Mouse (Mus musculus): ENCODE results near the gene Sft2d1. TPM values are rescaled to one million over a fixed set of nuclear protein-coding genes. Genes with fewer than 3 reads are reported as not detected.
A peak's percentile ranks its signal among the peaks of the same experiment; 100 is the strongest.

Gene Sft2d1
- total and polyA plus RNA-seq, 3 experiments = 88.0 to 101 TPM; not detected in 1

- H3K9ac ChIP-seq (ENCODE audit: control insufficient read depth, low read depth, low read length, poor library complexity, severe bottlenecking) = peak overlapping the region; percentile 86
- H3K36me3 ChIP-seq (ENCODE audit: control insufficient read depth in 1 of 2, insufficient read depth in 2 of 2, low read length in 2 of 2) = no peaks in the 10 kb centered on the region; a peak in 1 of 4 replicates
- no peaks in the 10 kb centered on the region for H3K27me3 ChIP-seq (ENCODE audit: control insufficient read depth in 1 of 2, insufficient read depth in 2 of 2, low read length in 2 of 2)
- H3K9me3 ChIP-seq (replicated peaks; ENCODE audit: insufficient read depth, low read length) = no peaks in the 10 kb centered on the region
- peak overlapping the region; percentile 82 to 94 for H3K4me3 ChIP-seq (ENCODE audit: control insufficient read depth in 1 of 2, insufficient read depth in 1 of 2, low read depth in 2 of 2, low read length in 2 of 2)
- no peak overlapping the region for H3K27ac ChIP-seq (ENCODE audit: control insufficient read depth, low read depth, low read length)
- H3K4me1 ChIP-seq (ENCODE audit: control insufficient read depth in 1 of 2, insufficient read depth in 2 of 2, low read length in 2 of 2) = peaks cover 3 to 8% of the 10 kb centered on the region in 2 experiments
- H3K79me2 ChIP-seq (ENCODE audit: control insufficient read depth, insufficient read depth, low read length, poor library complexity) = peaks cover 50% of the 10 kb centered on the region
- peak; percentile 64 for DNase-seq (ENCODE audit: low read depth, low spot score)
- TF ChIP-seq USF2 (IDR thresholded peaks at IDR 0.05; ENCODE audit: borderline replicate concordance in 1 of 2, insufficient read depth in 1 of 2, low read depth in 1 of 2, low read length in 2 of 2) (no peak), ZC3H11A (IDR thresholded peaks at IDR 0.05; ENCODE audit: low read depth, low read length) (no peak), CHD2 (IDR thresholded peaks at IDR 0.05; ENCODE audit: low read length) (no peak), USF1 (IDR thresholded peaks at IDR 0.05; ENCODE audit: low read depth, low read length) (no peak), ZNF384 (IDR thresholded peaks at IDR 0.05; ENCODE audit: low read depth, low read length) (no peak), MYC (IDR thresholded peaks at IDR 0.05; ENCODE audit: low read depth, low read length) (peak; percentile 66), POLR2A (IDR thresholded peaks at IDR 0.05; ENCODE audit: control insufficient read depth in 1 of 2, insufficient read depth in 1 of 2, low read depth in 1 of 2, low read length in 2 of 2, poor library complexity in 1 of 2) (no peak), ZMIZ1 (IDR thresholded peaks at IDR 0.05; ENCODE audit: low read depth, low read length) (no peak), TCF12 (IDR thresholded peaks at IDR 0.05; ENCODE audit: low read depth, low read length) (no peak), KAT2A (conservative IDR thresholded peaks at IDR 0.05; ENCODE audit: low read depth, low read length) (no peak), MAZ (IDR thresholded peaks at IDR 0.05; ENCODE audit: low read depth, low read length) (no peak), CTCF (IDR thresholded peaks at IDR 0.05 in 2 of 3, conservative IDR thresholded peaks at IDR 0.05 in 1 of 3; ENCODE audit: control insufficient read depth in 1 of 3, insufficient read depth in 1 of 3, low read depth in 2 of 3, low read length in 3 of 3, poor library complexity in 1 of 3, severe bottlenecking in 1 of 3) (no peak), TAL1 (IDR thresholded peaks at IDR 0.05; ENCODE audit: low read length) (no peak), GATA1 (IDR thresholded peaks at IDR 0.05; ENCODE audit: low read depth, low read length) (peak; percentile 45; the same call in 1 of the 2 replicates), MYB (IDR thresholded peaks at IDR 0.05; ENCODE audit: low read depth, low read length) (no peak), ELF1 (IDR thresholded peaks at IDR 0.05; ENCODE audit: low read depth, low read length) (0 out of 2 replicates have a peak, but pooled peaks have one; percentile 24), NELFE (IDR thresholded peaks at IDR 0.05; ENCODE audit: low read depth, low read length) (no peak), CHD1 (IDR thresholded peaks at IDR 0.05; ENCODE audit: low read depth, low read length) (no peak), MAFK (IDR thresholded peaks at IDR 0.05; ENCODE audit: borderline replicate concordance, low read depth, low read length) (no peak), GABPA (IDR thresholded peaks at IDR 0.05; ENCODE audit: low read depth, low read length) (no peak), POLR2AphosphoS2 (IDR thresholded peaks at IDR 0.05; ENCODE audit: low read length) (no peak), BHLHE40 (IDR thresholded peaks at IDR 0.05; ENCODE audit: borderline replicate concordance, low read depth, low read length) (no peak), TBP (IDR thresholded peaks at IDR 0.05; ENCODE audit: low read depth, low read length) (no peak), MXI1 (IDR thresholded peaks at IDR 0.05; ENCODE audit: low read depth, low read length) (peak; percentile 77), EP300 (IDR thresholded peaks at IDR 0.05; ENCODE audit: low read depth in 1 of 2, low read length in 2 of 2) (peak in 1 of 2 experiments; percentile 28; a peak in 1 of 4 replicates), UBTF (IDR thresholded peaks at IDR 0.05; ENCODE audit: borderline replicate concordance, insufficient read depth, low read depth, low read length) (no peak), JUND (IDR thresholded peaks at IDR 0.05; ENCODE audit: low read depth, low read length) (no peak), POLR2AphosphoS5 (IDR thresholded peaks at IDR 0.05; ENCODE audit: borderline replicate concordance, low read depth, low read length) (no peak), SIN3A (IDR thresholded peaks at IDR 0.05; ENCODE audit: low read length) (peak; percentile 76), RAD21 (IDR thresholded peaks at IDR 0.05; ENCODE audit: low read depth, low read length) (no peak), E2F4 (IDR thresholded peaks at IDR 0.05; ENCODE audit: borderline replicate concordance, low read depth, low read length) (no peak), MAX (IDR thresholded peaks at IDR 0.05; ENCODE audit: low read length) (peak; percentile 65; the same call in 1 of the 2 replicates), SMC3 (IDR thresholded peaks at IDR 0.05; ENCODE audit: low read depth, low read length) (no peak), ZKSCAN1 (IDR thresholded peaks at IDR 0.05; ENCODE audit: low read depth, low read length) (no peak), RCOR1 (IDR thresholded peaks at IDR 0.05; ENCODE audit: low read depth, low read length) (no peak), MEF2A (IDR thresholded peaks at IDR 0.05; ENCODE audit: extremely low read depth, insufficient replicate concordance, low read depth, low read length, poor library complexity, severe bottlenecking) (0 out of 2 replicates have a peak, but pooled peaks have one; percentile 42), NRF1 (IDR thresholded peaks at IDR 0.05; ENCODE audit: insufficient read depth, low read depth, low read length, poor library complexity, severe bottlenecking) (no peak), HCFC1 (IDR thresholded peaks at IDR 0.05; ENCODE audit: low read depth, low read length) (no peak; the same call in 1 of the 2 replicates)
These were observed 849 bp downstream of the Sft2d1 start for GRCm38 (mm10) chr17:8311751-8312150.

All from MEL (cell line).